Mouse (Mus musculus) central nervous system, embryonic 11.5 days (tissue): Measurements from ENCODE around the gene Cox20. TPM values are rescaled to one million over a fixed set of nuclear protein-coding genes. Genes with fewer than 3 reads are reported as not detected.

Experiments
- polyA plus RNA-seq: library from polyadenylated mRNA; depleted of rRNA; stranded (reverse); fragments of >200 nt; gene quantifications from 2 replicates; pipeline ENCODE4 v1.2.3, GENCODE M21; 2012; rRNA removed

Cox20 gene
- 56.7 and 90.5 TPM in 2 replicates for polyA plus RNA-seq

GRCm38 (mm10) chr1:178318389-178319184, at the start of gene Cox20:
Gene Cox20 (plus strand): TSS chr1:178319130.

GRCm38 (mm10) chr1:178337551-178338317, 18.8 kb downstream of the Cox20 start, which contains the start of gene Hnrnpu:
Gene Hnrnpu (minus strand): TSS chr1:178337797.

Other genes starting within 250 kb of the Cox20 start
- gene Desi2, start 131.7 kb upstream of the Cox20 start, polyA plus RNA-seq, result 9.8 and 12.3 TPM in 2 replicates
- gene Hnrnpu, start 18.7 kb downstream of the Cox20 start, polyA plus RNA-seq, result 600 and 1,003 TPM in 2 replicates
- gene Efcab2, start 87.0 kb downstream of the Cox20 start, polyA plus RNA-seq, result 3.4 and 7.3 TPM in 2 replicates
- 4.7 and 10.5 TPM in 2 replicates for gene Kif26b, start 210.0 kb downstream of the Cox20 start, polyA plus RNA-seq